Mouse (Mus musculus): ENCODE results near the gene Dapk2. TPM values are rescaled to one million over a fixed set of nuclear protein-coding genes. Genes with fewer than 3 reads are reported as not detected.
A peak's percentile ranks its signal among the peaks of the same experiment; 100 is the strongest.

Dapk2 gene
- polyA plus RNA-seq (2011; ENCODE audit: insufficient read length, low read depth, missing spikeins) = 0.30 TPM in 1 of 2 replicates, not detected in the other

DNA sequence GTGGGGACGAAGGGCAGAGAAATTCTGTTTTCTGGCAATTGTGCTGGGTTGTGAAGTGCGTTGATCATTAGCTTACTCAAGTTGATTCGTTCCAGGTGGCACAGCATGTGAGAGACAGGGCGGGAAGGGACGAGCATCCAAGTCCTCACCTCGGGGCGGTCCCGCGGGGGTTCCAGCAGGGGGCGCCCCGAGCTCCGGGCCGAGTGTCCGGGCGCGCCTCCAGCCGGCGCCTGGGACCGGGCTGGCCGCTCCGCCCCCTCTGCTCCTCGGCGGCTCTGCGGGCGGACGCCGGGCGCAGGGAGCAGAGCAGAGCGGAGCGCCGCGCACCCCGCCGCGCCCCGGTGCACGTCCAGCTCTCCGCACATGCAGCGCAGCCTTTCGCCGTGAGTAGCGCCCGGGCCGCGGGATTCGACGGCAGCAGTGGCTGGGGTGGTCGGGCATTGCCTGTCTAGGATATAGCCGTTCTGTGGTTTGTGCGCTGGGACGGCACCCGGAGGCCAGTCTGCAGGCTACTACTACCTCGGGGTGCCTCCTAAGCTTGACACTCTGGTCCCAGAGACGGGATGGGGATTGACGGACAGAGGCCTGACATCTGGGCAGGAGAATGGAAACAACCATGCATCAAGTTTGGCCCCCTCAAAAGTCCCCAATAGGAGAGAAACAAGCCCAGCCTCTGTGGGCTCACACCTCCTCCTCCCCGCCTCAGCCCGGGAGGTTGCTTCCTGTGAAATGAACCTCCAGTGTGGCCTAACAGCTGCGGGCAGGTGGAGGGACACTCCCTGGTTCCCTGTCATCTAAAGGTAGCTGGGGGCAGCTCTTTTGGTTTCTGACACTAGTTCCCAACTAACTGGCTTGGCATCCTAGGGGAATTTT is at the start of gene Dapk2:
Dapk2 (plus strand) TSS at position 266 of the 873 bp plus-strand sequence.
- TF ChIP-seq POLR2A (IDR thresholded peaks at IDR 0.05; ENCODE audit: low read depth, low read length) (no peak), CTCF (IDR thresholded peaks at IDR 0.05; ENCODE audit: borderline replicate concordance, insufficient read depth, low read length) (peak; percentile 33; the same call in 1 of the 2 replicates)
- H3K27ac ChIP-seq (ENCODE audit: insufficient read depth, low read length) = no peak within 1 kb of the TSS

DNA sequence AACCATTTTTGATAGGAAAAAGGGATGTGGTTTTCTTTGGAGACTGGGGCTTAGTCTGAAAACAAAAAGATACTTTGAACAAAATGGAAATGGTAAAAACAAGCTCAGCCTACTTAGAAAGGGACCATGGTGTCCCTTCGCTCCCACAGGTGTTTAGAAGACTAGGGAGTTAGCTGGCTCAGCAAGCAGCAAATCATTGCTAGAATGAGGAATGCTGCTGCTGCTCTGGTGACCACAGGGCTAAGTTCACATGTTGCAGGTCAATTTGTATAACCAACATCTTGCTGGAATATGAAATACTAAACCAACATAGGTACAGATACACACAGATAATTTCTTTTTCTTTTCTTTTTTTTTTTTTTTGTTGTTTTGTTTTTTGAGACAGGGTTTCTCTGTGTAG is 48.4 kb upstream of the Dapk2 start:
- TF ChIP-seq POLR2A (IDR thresholded peaks at IDR 0.05; ENCODE audit: low read depth, low read length) = no peak
- TF ChIP-seq CTCF (IDR thresholded peaks at IDR 0.05; ENCODE audit: borderline replicate concordance, insufficient read depth, low read length) = no peak
- Histone ChIP-seq H3K4me1 (ENCODE audit: control insufficient read depth, insufficient read depth, low read length) (no peaks in the 10 kb centered on the region), H3K27ac (ENCODE audit: insufficient read depth, low read length) (no peak overlapping the region), H3K4me3 (ENCODE audit: insufficient read depth, low read length) (no peak overlapping the region)

More for the DNA sequence above, at the start of gene Dapk2:
- Histone ChIP-seq H3K4me1 (ENCODE audit: control insufficient read depth, insufficient read depth, low read length) (no peaks in the 10 kb centered on the region), H3K4me3 (ENCODE audit: insufficient read depth, low read length) (peak within 1 kb of the TSS; percentile 22)

DNA sequence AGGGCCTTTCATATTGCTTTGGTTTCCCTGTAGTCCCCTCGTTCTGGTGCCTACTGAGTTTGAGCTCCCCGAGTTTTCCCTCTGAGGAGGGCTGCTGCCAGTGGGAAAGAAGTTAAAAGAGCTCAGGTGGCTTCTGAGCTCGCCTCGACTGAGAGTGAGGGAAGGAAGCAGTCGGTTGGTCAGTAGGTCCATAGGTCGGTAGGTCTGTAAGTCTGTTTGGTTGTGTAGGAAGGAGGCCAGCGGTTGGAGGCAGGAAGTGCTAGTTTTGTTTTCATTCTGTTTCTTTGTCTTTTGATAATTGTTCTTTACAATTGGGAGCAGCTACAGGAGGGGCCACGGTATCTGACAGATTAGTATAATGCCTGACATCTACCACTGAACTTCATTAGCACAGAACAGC is 47.9 kb upstream of the Dapk2 start:
- no peak overlapping the region for H3K4me3 ChIP-seq (ENCODE audit: insufficient read depth, low read length)
- H3K4me1 ChIP-seq (ENCODE audit: control insufficient read depth, insufficient read depth, low read length) = no peaks in the 10 kb centered on the region
- TF ChIP-seq CTCF (IDR thresholded peaks at IDR 0.05; ENCODE audit: borderline replicate concordance, insufficient read depth, low read length) (no peak), POLR2A (IDR thresholded peaks at IDR 0.05; ENCODE audit: low read depth, low read length) (no peak)
- H3K27ac ChIP-seq (ENCODE audit: insufficient read depth, low read length) = no peak overlapping the region

DNA sequence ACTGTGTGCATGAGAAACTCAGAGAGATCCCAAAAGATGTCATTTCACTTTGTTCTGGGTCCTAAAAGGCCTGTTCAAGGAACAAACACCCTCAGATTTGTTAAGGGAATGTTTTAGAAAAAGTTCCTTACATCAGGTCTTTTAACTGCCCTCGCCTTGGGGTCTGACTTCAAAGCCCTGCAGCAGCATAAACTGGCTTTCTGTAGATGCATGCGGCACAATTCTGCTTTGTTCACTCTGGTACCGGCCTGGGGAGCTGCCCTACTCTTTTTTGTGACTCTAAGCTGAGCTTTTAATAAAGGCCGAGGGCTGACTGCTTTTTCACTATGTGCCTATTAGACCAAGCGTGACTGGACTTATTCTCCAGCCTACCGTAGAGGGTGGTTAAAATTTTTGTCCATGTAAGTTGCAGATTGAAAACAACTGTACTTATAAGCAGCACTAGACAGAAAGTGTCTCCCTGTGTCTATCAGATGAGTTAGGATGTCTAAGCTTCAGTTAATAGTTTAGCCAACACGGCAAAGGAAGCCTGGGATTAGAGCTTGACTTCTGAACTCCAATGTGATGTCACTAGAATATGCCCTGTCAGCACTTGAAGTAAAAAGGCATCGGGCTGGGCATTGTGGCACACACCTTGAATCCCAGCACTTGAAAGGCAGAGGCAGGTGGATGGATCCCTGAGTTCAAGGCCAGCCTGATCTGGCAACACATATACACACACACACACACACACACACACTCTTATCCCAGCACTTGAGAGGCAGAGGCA is 47.2 kb upstream of the Dapk2 start:
- no peak for TF ChIP-seq POLR2A (IDR thresholded peaks at IDR 0.05; ENCODE audit: low read depth, low read length)
- TF ChIP-seq CTCF (IDR thresholded peaks at IDR 0.05; ENCODE audit: borderline replicate concordance, insufficient read depth, low read length) = no peak
- no peak overlapping the region for H3K27ac ChIP-seq (ENCODE audit: insufficient read depth, low read length)
- H3K4me1 ChIP-seq (ENCODE audit: control insufficient read depth, insufficient read depth, low read length) = no peaks in the 10 kb centered on the region
- no peak overlapping the region for H3K4me3 ChIP-seq (ENCODE audit: insufficient read depth, low read length)

DNA sequence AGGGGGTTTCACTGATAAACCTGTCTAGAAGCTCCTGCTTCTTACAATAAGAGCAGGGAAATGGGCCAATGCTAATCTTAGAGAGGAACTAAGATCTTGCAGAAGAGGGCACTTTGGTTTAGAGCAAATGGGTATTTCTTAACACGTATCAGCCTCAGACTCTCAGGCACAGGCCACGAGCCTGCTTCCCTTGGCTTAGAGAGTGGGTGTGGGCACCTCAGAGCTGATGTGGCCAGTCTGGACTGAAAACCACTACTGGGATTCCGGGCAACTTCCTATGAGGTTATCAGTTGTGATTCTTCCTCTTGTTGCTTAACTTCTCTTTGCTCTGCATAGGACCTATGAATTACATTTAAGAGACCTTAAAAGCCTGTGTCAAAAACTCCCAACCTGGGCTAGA is 43.7 kb upstream of the Dapk2 start:
- H3K27ac ChIP-seq (ENCODE audit: insufficient read depth, low read length) = no peak overlapping the region
- H3K4me1 ChIP-seq (ENCODE audit: control insufficient read depth, insufficient read depth, low read length) = no peaks in the 10 kb centered on the region
- no peak for TF ChIP-seq CTCF (IDR thresholded peaks at IDR 0.05; ENCODE audit: borderline replicate concordance, insufficient read depth, low read length)
- H3K4me3 ChIP-seq (ENCODE audit: insufficient read depth, low read length) = no peak overlapping the region

DNA sequence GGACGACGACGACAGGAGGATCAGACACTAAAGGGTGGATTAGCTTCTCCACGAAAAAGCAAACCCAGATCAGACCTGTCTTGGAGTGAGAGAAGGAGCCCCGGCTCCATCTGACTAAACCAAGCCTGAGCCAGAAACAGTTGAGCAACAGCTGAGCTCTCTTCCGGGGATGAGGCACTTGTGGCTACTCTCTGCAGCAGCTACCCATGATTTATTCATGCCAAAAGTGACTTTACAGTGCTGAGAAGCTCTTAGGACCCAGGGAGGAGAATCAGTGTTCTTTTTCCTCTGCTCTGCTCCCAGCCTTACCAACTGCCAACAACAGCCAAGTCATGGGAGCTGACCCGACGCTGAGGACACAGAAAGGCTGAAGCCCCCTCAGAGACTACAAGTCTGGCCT is 41.1 kb upstream of the Dapk2 start:
- peak overlapping the region; percentile 63 for H3K27ac ChIP-seq (ENCODE audit: insufficient read depth, low read length)
- H3K4me1 ChIP-seq (ENCODE audit: control insufficient read depth, insufficient read depth, low read length) = no peaks in the 10 kb centered on the region
- TF ChIP-seq CTCF (IDR thresholded peaks at IDR 0.05; ENCODE audit: borderline replicate concordance, insufficient read depth, low read length) (no peak), POLR2A (IDR thresholded peaks at IDR 0.05; ENCODE audit: low read depth, low read length) (no peak)
- H3K4me3 ChIP-seq (ENCODE audit: insufficient read depth, low read length) = no peak overlapping the region

DNA sequence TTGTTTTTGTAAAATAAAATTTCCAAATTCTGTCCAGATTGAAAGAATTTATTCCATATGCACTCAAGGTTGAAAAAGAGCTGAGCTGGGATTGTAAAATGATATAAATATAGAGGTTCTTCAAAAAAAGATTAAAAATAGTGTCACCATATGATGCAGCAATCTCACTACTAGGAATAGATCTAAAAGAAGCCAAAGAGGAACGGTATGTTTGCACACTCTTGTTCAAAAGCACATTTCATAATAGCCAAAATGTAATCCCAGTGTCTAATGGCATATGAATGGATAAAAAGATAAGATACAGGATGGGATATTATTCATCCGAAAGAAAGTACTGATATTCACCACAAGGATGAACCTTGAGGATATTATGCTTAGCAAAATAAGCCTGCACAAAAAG is 38.5 kb upstream of the Dapk2 start:
- no peak overlapping the region for H3K4me3 ChIP-seq (ENCODE audit: insufficient read depth, low read length)
- TF ChIP-seq POLR2A (IDR thresholded peaks at IDR 0.05; ENCODE audit: low read depth, low read length) (no peak), CTCF (IDR thresholded peaks at IDR 0.05; ENCODE audit: borderline replicate concordance, insufficient read depth, low read length) (no peak)
- H3K27ac ChIP-seq (ENCODE audit: insufficient read depth, low read length) = no peak overlapping the region
- no peaks in the 10 kb centered on the region for H3K4me1 ChIP-seq (ENCODE audit: control insufficient read depth, insufficient read depth, low read length)

DNA sequence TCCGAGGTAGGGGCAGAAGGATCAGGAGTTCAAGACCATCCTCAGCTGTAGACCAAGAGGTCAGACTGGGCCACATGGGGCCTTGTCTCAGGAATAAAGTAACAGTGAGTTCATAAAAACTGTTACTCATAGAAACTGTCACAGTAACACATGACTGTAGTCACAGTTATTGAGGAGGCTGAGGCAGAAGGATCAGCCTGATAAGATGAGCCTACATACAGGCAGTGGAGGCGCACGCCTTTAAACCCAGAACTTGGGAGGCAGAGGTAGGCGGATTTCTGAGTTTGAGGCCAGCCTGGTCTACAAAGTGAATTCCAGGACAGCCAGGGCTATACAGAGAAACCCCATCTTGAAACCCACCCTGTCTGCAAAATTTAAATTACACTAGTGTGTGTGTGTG is 37.9 kb upstream of the Dapk2 start:
- TF ChIP-seq POLR2A (IDR thresholded peaks at IDR 0.05; ENCODE audit: low read depth, low read length) (no peak), CTCF (IDR thresholded peaks at IDR 0.05; ENCODE audit: borderline replicate concordance, insufficient read depth, low read length) (no peak)

DNA sequence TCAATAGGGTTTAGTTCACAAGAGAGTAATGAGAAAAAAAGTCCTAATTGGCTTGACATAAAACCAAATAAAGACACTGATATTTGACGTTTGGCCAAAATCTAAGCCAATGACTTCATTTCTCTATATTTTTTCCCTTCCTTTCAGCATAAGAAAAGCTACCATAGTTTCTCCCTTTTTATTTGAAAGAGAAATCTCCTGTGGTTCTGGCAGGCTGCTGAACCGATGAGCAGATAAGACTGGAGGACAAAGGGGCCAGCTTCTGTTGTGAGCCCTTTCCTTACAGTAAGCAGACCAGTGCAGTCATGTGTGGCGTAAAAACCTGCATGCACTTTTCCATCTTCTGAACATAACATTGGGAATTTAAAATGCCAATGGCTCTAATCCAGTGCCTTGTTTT is 37.1 kb upstream of the Dapk2 start:
- TF ChIP-seq CTCF (IDR thresholded peaks at IDR 0.05; ENCODE audit: borderline replicate concordance, insufficient read depth, low read length) (no peak), POLR2A (IDR thresholded peaks at IDR 0.05; ENCODE audit: low read depth, low read length) (no peak)
- Histone ChIP-seq H3K4me3 (ENCODE audit: insufficient read depth, low read length) (no peak overlapping the region), H3K27ac (ENCODE audit: insufficient read depth, low read length) (no peak overlapping the region), H3K4me1 (ENCODE audit: control insufficient read depth, insufficient read depth, low read length) (no peaks in the 10 kb centered on the region)

More for the DNA sequence above, 37.9 kb upstream of the Dapk2 start:
- no peak overlapping the region for H3K27ac ChIP-seq (ENCODE audit: insufficient read depth, low read length)
- H3K4me1 ChIP-seq (ENCODE audit: control insufficient read depth, insufficient read depth, low read length) = no peaks in the 10 kb centered on the region
- no peak overlapping the region for H3K4me3 ChIP-seq (ENCODE audit: insufficient read depth, low read length)

DNA sequence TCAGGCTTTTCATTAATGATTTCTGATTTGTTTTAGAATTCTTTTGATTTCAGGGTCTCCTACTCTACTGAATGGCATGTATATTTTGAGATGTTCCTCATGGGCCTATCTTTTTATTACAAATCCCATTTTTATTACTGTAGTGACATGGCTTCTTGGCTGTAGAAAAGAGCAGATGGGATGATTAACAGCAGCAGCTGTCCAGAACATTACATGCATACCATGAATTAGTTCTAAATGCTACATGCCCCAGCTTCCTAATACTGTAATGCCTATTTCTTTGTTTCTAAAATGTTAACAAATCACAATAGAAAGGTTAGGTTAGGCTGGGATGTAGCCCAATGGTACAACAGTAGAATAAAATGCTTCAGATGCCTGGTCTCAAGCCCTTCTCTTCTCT is 36.6 kb upstream of the Dapk2 start:
- TF ChIP-seq POLR2A (IDR thresholded peaks at IDR 0.05; ENCODE audit: low read depth, low read length) (no peak), CTCF (IDR thresholded peaks at IDR 0.05; ENCODE audit: borderline replicate concordance, insufficient read depth, low read length) (no peak)
- Histone ChIP-seq H3K4me3 (ENCODE audit: insufficient read depth, low read length) (no peak overlapping the region), H3K27ac (ENCODE audit: insufficient read depth, low read length) (no peak overlapping the region), H3K4me1 (ENCODE audit: control insufficient read depth, insufficient read depth, low read length) (no peaks in the 10 kb centered on the region)
